Mouse (Mus musculus): ENCODE measurements around the gene Vmn1r193. TPM values are rescaled to one million over a fixed set of nuclear protein-coding genes. Genes with fewer than 3 reads are reported as not detected.

Vmn1r193 gene
- polyA plus RNA-seq (2015; fragmentation: Nextera tagmentation; extraction: Ambion mirVana), result not detected in 2 replicates

DNA sequence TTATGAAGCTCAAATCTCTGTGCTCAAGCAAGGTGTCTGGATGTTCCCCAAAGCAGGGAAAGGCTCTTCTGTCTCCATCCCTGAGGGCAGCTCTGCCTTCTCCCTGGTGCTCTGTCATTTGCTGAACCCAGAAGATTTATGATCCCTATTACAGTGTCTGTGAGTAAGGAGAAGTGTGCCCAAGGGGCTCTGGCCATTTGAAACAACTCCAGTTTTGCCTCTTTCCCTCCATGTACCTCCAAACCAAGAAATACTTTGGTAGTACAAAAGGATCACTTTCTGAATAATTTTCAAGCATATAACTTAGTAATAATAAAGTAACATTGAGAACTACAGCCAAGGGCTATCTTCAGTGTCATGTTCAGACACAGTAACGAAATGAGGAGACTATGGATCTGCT lies at the start of gene Vmn1r193:
TSS of gene Vmn1r193 (minus strand) at position 101 of the 400 bp plus-strand sequence.

DNA sequence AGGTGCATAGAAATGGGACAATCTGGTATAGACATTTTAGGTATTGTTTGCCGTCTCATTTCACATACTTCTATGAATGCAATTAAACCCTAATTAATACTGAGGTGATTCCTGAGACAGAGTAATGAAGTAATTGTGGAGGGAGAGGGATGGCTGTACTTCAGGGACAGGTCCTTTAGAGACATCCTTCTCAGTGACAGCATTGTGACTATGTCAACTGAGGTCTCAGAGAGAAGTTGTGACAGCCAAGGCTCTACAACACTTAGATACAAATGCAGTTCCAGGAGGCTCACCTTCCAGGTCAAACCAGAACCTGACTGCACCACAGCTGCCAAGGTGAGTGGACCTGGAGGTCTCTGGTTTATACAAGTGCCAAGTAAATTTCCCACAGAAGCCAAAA lies 47.3 kb upstream of the Vmn1r193 start, which contains the start of gene Vmn1r195:
TSS of gene Vmn1r195 (plus strand) at position 301 of the 400 bp plus-strand sequence.

DNA sequence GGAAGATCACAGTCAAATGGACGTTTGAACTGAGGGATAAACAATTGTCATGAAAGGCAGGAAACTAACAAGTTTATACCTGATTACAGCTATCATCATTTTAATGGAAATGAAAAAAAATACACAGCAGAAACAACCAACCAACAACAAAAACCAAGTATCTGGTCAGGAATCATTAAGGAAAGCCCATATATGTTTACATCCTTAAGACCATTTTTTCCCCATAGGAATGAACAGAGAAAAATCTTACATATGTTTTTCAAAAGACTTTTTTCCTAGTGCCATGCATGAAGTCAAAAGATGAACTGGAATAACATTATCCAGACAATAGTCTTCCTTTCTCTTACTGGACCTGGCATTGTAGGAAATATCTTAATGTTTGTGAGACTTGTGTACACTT lies 21.0 kb upstream of the Vmn1r193 start, which contains the start of gene Vmn1r194:
TSS of gene Vmn1r194 (plus strand) at position 301 of the 400 bp plus-strand sequence.

DNA sequence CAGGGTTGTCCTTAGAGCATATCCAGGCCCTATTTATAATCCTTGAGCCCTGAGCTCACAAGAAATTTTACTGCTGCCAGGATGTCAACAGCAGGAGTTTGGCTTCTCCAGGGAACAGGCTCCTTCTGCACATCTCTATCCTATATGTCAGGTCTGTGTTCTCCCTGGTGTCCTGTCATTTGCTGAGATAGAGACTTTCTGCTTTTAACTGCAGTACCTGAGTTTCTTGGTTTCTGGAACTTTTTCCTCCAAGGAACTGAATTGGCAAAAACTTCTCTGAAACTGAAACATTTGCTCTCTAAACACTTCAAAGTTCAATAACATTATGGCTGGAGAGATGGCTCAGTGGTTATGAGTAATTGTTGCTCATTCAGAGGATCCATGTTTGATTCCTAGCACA lies 31.9 kb downstream of the Vmn1r193 start, which contains the start of gene Vmn1r192:
TSS of gene Vmn1r192 (minus strand) at position 101 of the 400 bp plus-strand sequence.

DNA sequence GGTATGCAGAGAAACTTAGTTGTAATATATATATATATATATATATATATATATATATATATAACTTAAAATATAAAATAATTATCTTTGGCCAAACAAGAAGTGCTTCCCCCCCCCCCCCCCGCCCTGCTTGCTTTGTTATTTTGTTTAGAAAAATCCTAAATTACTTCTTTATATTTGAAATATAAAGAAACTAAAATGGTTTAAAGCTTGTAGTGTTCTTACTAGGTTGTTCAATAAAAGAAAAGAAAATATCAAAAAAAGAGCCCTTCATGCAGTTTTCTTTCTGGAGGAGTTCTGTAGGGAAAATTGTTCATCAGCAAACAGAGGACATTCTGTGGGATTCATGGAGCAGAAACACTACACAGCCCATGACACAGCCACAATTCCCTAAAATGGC lies 39.1 kb downstream of the Vmn1r193 start, which contains the start of gene Vmn1r191:
TSS of gene Vmn1r191 (minus strand) at position 101 of the 400 bp plus-strand sequence.

Small RNA genes lying within 50 kb of the gene (microRNA-seq; reads per million reads assigned to microRNA genes)
- gene Gm23282 (0 reads per million in 2 experiments), gene Gm25084 (0 reads per million in 2 experiments)

Other genes starting within 250 kb of the Vmn1r193 start
- gene Pom121l2, start 242.0 kb downstream of the Vmn1r193 start, polyA plus RNA-seq (2015; fragmentation: Nextera tagmentation; extraction: Ambion mirVana), result 0.04 TPM in 1 of 2 replicates, not detected in the other
- gene Prss16, start 213.4 kb downstream of the Vmn1r193 start, polyA plus RNA-seq (2015; fragmentation: Nextera tagmentation; extraction: Ambion mirVana), result 0.19 TPM in 1 of 2 replicates, not detected in the other
- 0.86 and 1.6 TPM in 2 replicates for gene Hist1h2ah, start 187.6 kb downstream of the Vmn1r193 start, polyA plus RNA-seq (2015; fragmentation: Nextera tagmentation; extraction: Ambion mirVana)
- 0.79 and 0.91 TPM in 2 replicates for gene Hist1h2bk, start 187.3 kb downstream of the Vmn1r193 start, polyA plus RNA-seq (2015; fragmentation: Nextera tagmentation; extraction: Ambion mirVana)
- gene Hist1h4i, start 181.8 kb downstream of the Vmn1r193 start, polyA plus RNA-seq (2015; fragmentation: Nextera tagmentation; extraction: Ambion mirVana), result 5.0 and 9.6 TPM in 2 replicates
- 5.9 and 6.8 TPM in 2 replicates for gene Hist1h2ag, start 180.2 kb downstream of the Vmn1r193 start, polyA plus RNA-seq (2015; fragmentation: Nextera tagmentation; extraction: Ambion mirVana)
- gene Hist1h2bj, start 179.9 kb downstream of the Vmn1r193 start, polyA plus RNA-seq (2015; fragmentation: Nextera tagmentation; extraction: Ambion mirVana), result 0.97 TPM in 1 of 2 replicates, not detected in the other
- not detected in 2 replicates for gene Vmn1r188, start 138.7 kb downstream of the Vmn1r193 start, polyA plus RNA-seq (2015; fragmentation: Nextera tagmentation; extraction: Ambion mirVana)
- gene Vmn1r189, start 117.3 kb downstream of the Vmn1r193 start, polyA plus RNA-seq (2015; fragmentation: Nextera tagmentation; extraction: Ambion mirVana), result not detected in 2 replicates
- not detected in 2 replicates for gene Vmn1r191, start 39.2 kb downstream of the Vmn1r193 start, polyA plus RNA-seq (2015; fragmentation: Nextera tagmentation; extraction: Ambion mirVana)
- gene Vmn1r192, start 32.0 kb downstream of the Vmn1r193 start, polyA plus RNA-seq (2015; fragmentation: Nextera tagmentation; extraction: Ambion mirVana), result not detected in 2 replicates
- gene Vmn1r194, start 21.1 kb upstream of the Vmn1r193 start, polyA plus RNA-seq (2015; fragmentation: Nextera tagmentation; extraction: Ambion mirVana), result not detected in 2 replicates
- gene Vmn1r195, start 47.4 kb upstream of the Vmn1r193 start, polyA plus RNA-seq (2015; fragmentation: Nextera tagmentation; extraction: Ambion mirVana), result not detected in 2 replicates
- gene Vmn1r196, start 66.8 kb upstream of the Vmn1r193 start, polyA plus RNA-seq (2015; fragmentation: Nextera tagmentation; extraction: Ambion mirVana), result not detected in 2 replicates
- gene Vmn1r197, start 101.4 kb upstream of the Vmn1r193 start, polyA plus RNA-seq (2015; fragmentation: Nextera tagmentation; extraction: Ambion mirVana), result not detected in 2 replicates
- gene Vmn1r198, start 127.2 kb upstream of the Vmn1r193 start, polyA plus RNA-seq (2015; fragmentation: Nextera tagmentation; extraction: Ambion mirVana), result not detected in 2 replicates
- gene Vmn1r199, start 156.7 kb upstream of the Vmn1r193 start, polyA plus RNA-seq (2015; fragmentation: Nextera tagmentation; extraction: Ambion mirVana), result not detected in 2 replicates
- gene Vmn1r200, start 167.2 kb upstream of the Vmn1r193 start, polyA plus RNA-seq (2015; fragmentation: Nextera tagmentation; extraction: Ambion mirVana), result not detected in 2 replicates
- gene Vmn1r201, start 248.8 kb upstream of the Vmn1r193 start, polyA plus RNA-seq (2015; fragmentation: Nextera tagmentation; extraction: Ambion mirVana), result not detected in 2 replicates

Measured in skeletal muscle tissue, postnatal 0 days (tissue).